Comparison of ENCODE assay signal across 8 mouse cellular contexts in the genomic region with DNA sequence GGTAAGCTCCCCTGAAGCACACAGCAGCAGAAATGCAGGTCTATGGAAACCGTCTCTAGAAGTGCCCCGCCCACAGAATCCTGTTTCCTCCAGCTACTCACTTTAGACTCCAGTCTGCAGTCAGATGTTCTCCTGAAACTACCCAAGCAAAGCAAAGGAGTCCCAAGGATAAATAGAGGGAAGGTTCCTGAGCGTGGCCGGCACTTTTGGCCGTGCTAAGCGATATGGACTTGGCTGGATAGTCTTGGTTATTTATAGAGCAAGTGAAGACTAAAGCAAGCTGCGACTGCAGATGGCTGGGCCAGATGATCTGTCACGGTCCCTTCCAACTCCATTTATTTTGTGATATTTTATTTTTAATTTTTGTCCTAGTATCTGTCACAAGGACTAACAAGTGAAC.
A peak's percentile ranks its signal among the peaks of the same experiment; 100 is the strongest.
DNase-seq lines count a peak whose midpoint lies in the region; ATAC-seq lines count a peak whose summit lies in the region.

No protein-coding gene starts in this region.

- H3K9me3 ChIP-seq in forebrain, embryonic 15.5 days = no peaks in the 10 kb centered on the region

- H3K36me3 ChIP-seq in forebrain, embryonic 15.5 days = no peaks in the 10 kb centered on the region

- H3K4me1 ChIP-seq in forebrain, embryonic 15.5 days = no peaks in the 10 kb centered on the region

- DNase-seq in cerebellum, adult 11 months = peak; percentile 63
- peak; percentile 70 for DNase-seq in cerebellum, adult 8-10 months
- DNase-seq in heart, adult 9 months (ENCODE audit: low spot score in 2 of 2) = peak; percentile 22 to 30
- DNase-seq in layer of hippocampus, postnatal 36 days = peak; percentile 57 to 60
- no peak for DNase-seq in thymus, postnatal 10 days (ENCODE audit: low spot score in 2 of 2)
- DNase-seq in urinary bladder, postnatal 10 days (ENCODE audit: low spot score) = no peak

- H3K4me3 ChIP-seq in forebrain, embryonic 15.5 days = no peak overlapping the region

- no peak overlapping the region for H3K9ac ChIP-seq in forebrain, embryonic 15.5 days (replicated peaks)

- H3K4me2 ChIP-seq in forebrain, embryonic 15.5 days (replicated peaks) = no peak overlapping the region

- WGBS in forebrain, embryonic 15.5 days = 78% methylated on average over 8 of the region's 8 CpGs

- no peak for ATAC-seq in erythroblast, adult 5-6 weeks (replicated peaks; ENCODE audit: low FRiP score, poor library complexity, severe bottlenecking)
- no peak for ATAC-seq in forebrain, embryonic 15.5 days (replicated peaks)

- H3K27ac ChIP-seq in forebrain, embryonic 15.5 days (replicated peaks) = no peak overlapping the region

- no peaks in the 10 kb centered on the region for H3K27me3 ChIP-seq in forebrain, embryonic 15.5 days

Comparison
In these comparisons a context has a peak if more than half of its experiments do, and no peak if none do; other contexts are left out.
1. DNase-seq: peak in cerebellum, adult 11 months (single experiment), cerebellum, adult 8-10 months (single experiment), heart, adult 9 months (2 of 2) and layer of hippocampus, postnatal 36 days (2 of 2); none in thymus, postnatal 10 days (0 of 2) and urinary bladder, postnatal 10 days (single experiment).